Mouse (Mus musculus) frontal cortex, adult 2 months (tissue): Measurements from ENCODE around the gene Slc6a19. TPM values are rescaled to one million over a fixed set of nuclear protein-coding genes. Genes with fewer than 3 reads are reported as not detected.
A peak's percentile ranks its signal among the peaks of the same experiment; 100 is the strongest.
"Not testable (repeated sequence)": the region's sequence is repeated elsewhere in the genome, so short reads cannot be mapped to it uniquely, and the experiment has no call there.

ENCODE experiments used
- DNase-seq, 2 experiments: peaks; one replicate each; pipeline ENCODE4 v3.0.0; 2022; ENCODE audit warnings: low spot score in 1 of 2; ENCODE audit errors: extremely low spot score in 1 of 2
- polyA plus RNA-seq: library from polyadenylated mRNA; depleted of rRNA; stranded (reverse); fragments of >200 nt; gene quantifications from 2 replicates; pipeline ENCODE4 v1.2.3, GENCODE M21; 2012

Slc6a19 gene
- polyA plus RNA-seq, 1 experiment, result 0.18 TPM

GRCm38 (mm10) chr13:73714020-73714419, 9.4 kb upstream of the Slc6a19 start:
- peak in 1 of 2 experiments; percentile 19 for DNase-seq

- DNase-seq, result no peak
Observed at GRCm38 (mm10) chr13:73713204-73713603, 8.5 kb upstream of the Slc6a19 start.

- DNase-seq, result no peak
Observed at GRCm38 (mm10) chr13:73712228-73712627, 7.6 kb upstream of the Slc6a19 start.

DNA sequence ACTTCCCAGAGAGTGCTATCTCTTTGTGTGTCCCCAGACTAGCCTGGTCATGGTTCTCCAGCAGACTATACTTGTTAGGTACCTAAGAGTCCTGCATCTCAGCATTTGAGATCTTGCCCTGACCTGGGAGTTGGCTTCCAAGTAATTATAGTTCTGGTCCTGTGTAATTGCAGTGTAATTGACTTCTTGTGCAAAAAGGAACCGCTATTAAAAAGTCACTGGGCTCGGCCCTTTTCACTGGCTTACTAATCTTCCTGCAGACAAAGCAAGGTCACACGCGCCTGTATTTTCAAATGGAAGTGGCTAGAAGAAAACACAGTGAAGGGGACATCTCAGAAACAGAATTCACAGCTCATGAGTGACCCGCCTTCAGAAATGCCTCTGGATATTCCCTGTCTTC, 7.1 kb upstream of the Slc6a19 start:
- no peak for DNase-seq

GRCm38 (mm10) chr13:73711221-73711620, 6.6 kb upstream of the Slc6a19 start:
- DNase-seq, result no peak

- no peak for DNase-seq
Observed at GRCm38 (mm10) chr13:73709491-73709890, 4.8 kb upstream of the Slc6a19 start.

DNA sequence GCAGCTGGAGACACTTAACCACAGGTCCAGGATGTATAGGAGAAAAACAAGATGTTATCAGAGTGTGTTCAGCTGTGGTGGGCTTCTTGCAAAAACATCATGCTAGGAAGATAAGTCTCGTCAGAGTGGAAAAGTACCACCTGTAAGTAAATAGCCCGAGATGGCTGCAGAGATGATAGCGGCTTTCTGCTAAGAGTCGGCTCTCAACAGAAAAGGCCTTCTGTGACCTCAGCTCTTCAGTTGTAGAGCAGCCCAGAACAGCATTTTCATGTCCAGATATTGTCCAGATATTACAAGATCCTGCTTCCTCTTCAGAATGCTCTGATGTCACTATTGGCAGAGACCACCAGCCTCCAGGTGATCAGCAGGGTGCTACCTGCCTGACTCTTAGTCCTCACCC, 1.2 kb downstream of the Slc6a19 start:
- DNase-seq, result not testable (repeated sequence)

- no peak for DNase-seq
Observed at GRCm38 (mm10) chr13:73702776-73703175, 1.9 kb downstream of the Slc6a19 start.

DNA sequence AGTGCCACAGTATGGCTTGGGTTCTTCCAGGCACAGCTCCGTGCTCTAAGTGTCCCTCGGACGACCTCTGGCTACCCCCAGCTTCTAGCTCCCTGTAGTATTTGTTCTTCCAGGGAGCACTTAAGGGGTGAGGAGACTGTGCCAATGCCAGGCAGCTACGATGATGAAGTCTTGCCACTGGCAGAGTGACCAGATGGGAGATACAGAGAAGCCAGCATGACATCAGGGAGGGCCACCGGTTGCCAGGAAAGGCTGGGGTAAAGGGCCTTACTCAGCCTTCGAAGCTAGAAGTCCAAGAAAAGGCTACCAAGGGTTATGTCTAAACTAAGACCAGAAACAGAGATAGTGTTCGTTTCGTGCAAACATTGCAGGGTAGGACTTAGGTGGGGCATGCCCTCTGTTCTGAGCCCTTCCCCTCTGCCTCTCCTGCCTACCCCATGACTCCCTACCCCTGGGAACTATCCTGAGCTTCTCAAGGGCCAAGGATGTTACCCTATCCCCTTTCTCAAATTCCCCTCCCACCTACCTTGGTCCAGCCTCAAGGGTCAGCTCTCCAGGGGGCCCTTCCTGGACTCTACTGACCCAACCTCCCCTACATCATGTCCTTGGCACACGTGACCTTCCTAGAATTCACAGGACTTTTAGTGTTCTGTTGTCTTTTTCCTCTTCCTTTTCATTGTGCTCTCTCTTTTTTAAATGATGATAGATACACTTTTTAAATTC, 3.3 kb downstream of the Slc6a19 start:
- DNase-seq, result no peak

DNA sequence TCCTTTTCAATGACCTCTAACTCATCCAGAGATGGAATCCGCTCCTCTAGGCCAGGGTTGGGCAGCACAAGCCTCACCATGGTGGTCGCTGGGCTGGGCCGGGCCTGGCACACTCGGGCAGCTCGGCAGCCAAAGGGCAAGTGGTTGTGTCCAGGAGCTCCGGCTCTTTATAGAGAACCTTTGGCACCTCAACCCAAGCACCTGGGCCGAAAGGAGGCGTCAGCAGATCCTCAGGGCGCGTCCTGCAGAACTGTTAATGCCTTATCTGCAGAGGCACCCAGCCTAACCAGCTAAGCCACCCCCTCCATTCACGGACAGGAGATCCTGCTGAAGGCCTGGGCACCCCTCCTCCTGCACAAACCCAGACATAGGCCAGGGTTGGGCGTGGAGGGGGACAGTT, 4.1 kb downstream of the Slc6a19 start:
- DNase-seq, result no peak

DNA sequence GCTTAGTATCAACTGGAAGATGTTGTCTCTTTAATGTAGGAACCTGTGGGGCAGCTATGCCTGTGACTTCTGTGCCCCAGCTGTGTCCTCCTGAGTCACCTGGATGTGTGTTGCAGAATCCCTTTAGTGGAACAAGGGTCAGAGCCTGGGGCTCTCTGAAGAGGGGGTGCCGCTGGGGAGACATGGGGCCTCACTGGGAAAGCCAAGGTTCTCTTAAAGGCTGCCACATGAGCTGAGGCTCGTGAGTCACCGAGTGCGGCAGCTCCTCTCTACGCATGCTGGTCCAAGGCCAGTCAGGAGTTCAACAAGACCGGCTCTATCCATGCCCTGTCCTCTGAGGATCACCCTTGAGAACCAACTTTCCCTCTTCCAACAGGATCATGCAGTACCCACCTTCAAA, 5.0 kb downstream of the Slc6a19 start:
- no peak for DNase-seq

GRCm38 (mm10) chr13:73696529-73696928, 8.1 kb downstream of the Slc6a19 start:
- DNase-seq, result no peak

DNA sequence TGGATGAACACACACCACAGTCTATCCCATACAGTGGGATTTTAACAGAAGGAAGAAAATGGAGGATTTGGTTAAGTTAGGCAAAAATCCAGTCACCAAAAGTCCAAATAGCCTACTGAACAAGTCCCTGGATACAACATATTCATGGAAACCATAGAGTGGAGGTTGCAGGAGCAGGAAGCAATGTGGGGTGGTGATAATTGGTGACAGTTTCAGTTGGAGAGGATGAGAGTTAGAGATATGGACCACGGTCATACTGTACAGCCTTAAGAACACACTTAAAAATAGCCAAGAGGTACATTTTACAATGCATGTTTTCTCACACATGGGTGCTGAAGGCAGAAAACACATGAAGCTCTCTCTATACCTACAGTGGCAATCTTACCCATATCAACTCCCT, 9.7 kb downstream of the Slc6a19 start:
- no peak for DNase-seq

GRCm38 (mm10) chr13:73693333-73693732, 11.3 kb downstream of the Slc6a19 start:
- no peak for DNase-seq

DNA sequence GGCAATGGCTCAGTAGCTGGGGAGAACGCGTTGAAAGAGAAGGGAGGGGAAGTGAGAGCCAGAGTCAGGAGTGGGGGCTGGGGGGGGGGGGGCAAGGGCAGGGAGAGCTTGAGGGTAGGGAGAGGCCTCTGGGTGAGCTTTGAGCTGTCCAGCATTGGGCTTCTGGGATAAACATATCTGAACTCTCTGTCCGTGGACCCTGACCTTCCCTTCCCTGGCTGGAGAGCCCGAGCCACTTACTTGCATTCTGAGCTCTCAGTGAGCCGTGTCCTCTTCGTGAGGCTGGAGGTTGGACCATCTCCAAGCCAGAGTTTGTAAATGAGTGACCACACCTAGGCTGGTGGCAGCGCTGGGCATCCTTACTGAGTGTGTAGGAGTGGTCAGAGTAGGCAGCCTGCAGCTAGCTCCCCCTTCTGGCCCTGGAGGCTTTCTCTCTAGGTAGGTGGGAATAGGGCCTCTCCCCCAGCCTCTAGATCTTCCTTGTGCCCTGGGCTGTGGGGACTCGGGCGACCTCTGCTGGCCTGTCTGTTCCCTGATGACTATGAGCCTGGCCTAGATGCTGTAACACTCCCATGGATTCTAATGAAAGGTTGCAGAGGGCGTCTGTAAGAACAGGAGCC, 12.3 kb downstream of the Slc6a19 start:
- DNase-seq, result peak; percentile 11 to 61

DNA sequence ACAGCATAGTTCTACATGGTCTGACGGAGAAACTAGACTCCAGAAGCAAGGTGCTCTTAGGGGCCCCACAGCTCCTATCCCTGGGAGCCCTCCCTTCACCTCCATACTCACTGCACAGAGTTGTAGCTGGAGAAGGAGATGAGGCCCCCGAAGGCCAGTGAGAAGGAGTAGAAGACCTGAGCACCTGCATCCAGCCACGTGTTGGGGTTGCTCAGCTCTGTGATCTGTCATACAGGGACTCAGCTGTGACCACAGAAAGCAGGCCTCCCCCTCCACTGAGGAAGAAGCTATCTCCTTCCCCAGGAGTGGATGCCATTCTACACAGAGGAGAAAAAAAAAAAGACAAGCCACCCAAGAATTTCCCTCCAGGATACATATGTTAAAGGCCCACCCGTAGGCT, 15.7 kb downstream of the Slc6a19 start:
- no peak for DNase-seq

- DNase-seq, result no peak
Observed at GRCm38 (mm10) chr13:73687601-73688000, 17.1 kb downstream of the Slc6a19 start.

DNA sequence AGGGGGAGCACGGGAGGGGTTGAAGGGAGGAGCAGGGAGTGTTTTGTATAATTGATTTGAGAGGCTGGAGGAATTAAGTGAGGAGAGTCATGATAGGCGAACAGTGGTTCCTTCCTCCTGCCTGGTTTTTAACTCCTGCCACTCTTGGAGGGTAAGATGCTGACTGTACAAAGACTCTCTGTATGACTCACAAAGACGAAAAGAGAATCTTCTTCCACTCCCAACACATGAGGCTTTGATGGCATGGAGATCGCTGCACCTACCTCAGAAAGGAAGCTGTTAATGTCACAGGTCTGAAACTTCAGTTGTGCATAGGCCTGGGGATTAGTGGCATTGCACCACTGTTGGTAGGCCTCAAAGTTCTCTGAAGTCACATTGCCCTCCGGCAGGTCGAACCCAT, 19.2 kb downstream of the Slc6a19 start:
- DNase-seq, result no peak

- no peak for DNase-seq
Observed at GRCm38 (mm10) chr13:73684412-73684811, 20.3 kb downstream of the Slc6a19 start.

DNA sequence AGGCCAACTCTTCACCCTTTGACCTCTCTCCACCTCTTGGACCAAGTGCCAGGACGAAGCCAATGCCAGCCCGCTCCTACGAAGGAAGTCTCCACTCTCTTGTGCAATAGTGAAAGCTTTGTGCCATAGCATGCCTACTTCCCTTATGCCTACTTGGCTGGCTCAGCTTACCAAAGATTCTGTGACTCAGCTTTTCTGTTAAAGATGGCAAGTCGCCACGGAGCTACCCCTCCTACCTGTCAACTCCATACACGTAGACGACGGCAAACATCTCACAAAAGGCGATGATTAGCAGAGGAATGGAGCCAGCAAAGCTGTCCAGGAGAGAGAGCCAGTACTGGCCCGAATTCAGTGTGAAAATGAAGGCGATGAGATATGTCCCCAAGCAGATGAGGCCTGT, 21.0 kb downstream of the Slc6a19 start:
- DNase-seq, result peak; percentile 37 to 55

GRCm38 (mm10) chr13:73682226-73682625, 22.4 kb downstream of the Slc6a19 start:
- no peak for DNase-seq

GRCm38 (mm10) chr13:73680394-73680793, 24.3 kb downstream of the Slc6a19 start:
- DNase-seq, result no peak
